8 mouse cellular contexts compared by ENCODE assay signal in the genomic region with DNA sequence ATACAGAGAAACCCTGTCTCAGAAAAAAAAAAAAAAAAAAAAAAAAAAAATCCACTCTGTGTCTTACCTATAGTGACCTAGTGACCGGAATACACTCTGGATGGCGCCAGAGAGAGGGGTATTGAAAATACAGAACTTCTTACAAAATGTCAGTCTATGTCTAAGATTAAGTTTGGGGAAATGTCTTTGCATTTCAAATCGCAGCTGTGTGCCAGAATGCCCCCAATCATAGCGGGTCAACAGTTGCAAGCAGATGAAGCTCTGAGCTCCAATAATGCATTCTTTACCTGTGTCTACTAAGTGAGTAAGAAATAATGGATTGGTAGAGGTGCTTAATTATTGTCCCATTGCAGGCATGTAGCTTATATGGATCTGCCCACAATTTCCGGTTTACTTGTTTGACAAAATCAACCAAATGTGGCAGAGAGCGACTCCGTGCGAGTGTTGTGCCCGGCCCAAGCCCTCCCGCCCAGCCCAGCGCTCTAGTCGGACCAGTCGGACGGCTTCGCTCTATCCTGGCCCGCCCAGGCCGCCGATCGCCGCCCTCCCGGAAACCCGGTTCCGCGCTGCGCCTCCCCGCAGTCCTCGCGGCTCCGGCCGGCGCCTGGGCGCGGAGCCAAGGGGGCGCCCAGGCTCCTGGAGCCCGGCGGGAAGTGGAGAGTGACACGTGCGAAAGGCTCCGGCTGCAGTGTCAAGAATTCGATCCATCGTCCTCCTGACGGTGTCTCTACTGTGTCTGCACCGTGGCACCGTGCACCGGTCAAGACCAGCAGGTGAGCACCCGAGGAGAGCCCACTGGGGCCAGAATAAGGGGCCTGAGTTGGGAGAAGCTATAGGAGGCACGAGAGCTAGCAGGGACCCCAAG. TPM values are rescaled to one million over a fixed set of nuclear protein-coding genes. Genes with fewer than 3 reads are reported as not detected.
DNase-seq lines count a peak whose midpoint lies in the region; ATAC-seq and TF ChIP-seq lines count a peak whose summit lies in the region.

TSS of gene Psd4 (plus strand) at position 551 of the 865 bp plus-strand sequence.

- peak within 1 kb of the TSS; percentile 76 for H3K4me2 ChIP-seq in hindbrain, postnatal 0 days (ENCODE audit: low read depth, low read length)
- peak within 1 kb of the TSS; percentile 77 for H3K4me2 ChIP-seq in liver, embryonic 11.5 days
- H3K4me2 ChIP-seq in midbrain, postnatal 0 days (ENCODE audit: low read depth, low read length, poor library complexity, severe bottlenecking): peak within 1 kb of the TSS; percentile 79
- H3K4me2 ChIP-seq in stomach, embryonic 16.5 days (ENCODE audit: low read depth, low read length): peak within 1 kb of the TSS; percentile 75

- peak within 1 kb of the TSS; percentile 37 for H3K9ac ChIP-seq in hindbrain, postnatal 0 days (replicated peaks; ENCODE audit: low read length)
- H3K9ac ChIP-seq in liver, embryonic 11.5 days (ENCODE audit: low read depth, low read length): peak within 1 kb of the TSS; percentile 66
- H3K9ac ChIP-seq in midbrain, postnatal 0 days (replicated peaks; ENCODE audit: low read length, poor library complexity, severe bottlenecking): peak within 1 kb of the TSS; percentile 40
- H3K9ac ChIP-seq in stomach, embryonic 16.5 days (ENCODE audit: low read length): peak within 1 kb of the TSS; percentile 73

- H3K9me3 ChIP-seq in hindbrain, postnatal 0 days (ENCODE audit: low read length): no peaks in the 10 kb centered on the region
- H3K9me3 ChIP-seq in liver, embryonic 11.5 days (ENCODE audit: control insufficient read depth, low read length): no peaks in the 10 kb centered on the region
- H3K9me3 ChIP-seq in midbrain, postnatal 0 days (ENCODE audit: low read length): no peaks in the 10 kb centered on the region
- H3K9me3 ChIP-seq in stomach, embryonic 16.5 days (replicated peaks; ENCODE audit: control insufficient read depth, low read length): no peaks in the 10 kb centered on the region

- ATAC-seq in hindbrain, postnatal 0 days: peak; percentile 86
- peak; percentile 94 for ATAC-seq in liver, embryonic 11.5 days (replicated peaks; ENCODE audit: low FRiP score)
- ATAC-seq in midbrain, postnatal 0 days (ENCODE audit: low FRiP score): peak; percentile 82
- peak; percentile 98 for ATAC-seq in stomach, embryonic 16.5 days (ENCODE audit: insufficient read depth, low FRiP score)

- intact Hi-C loops in gastrocnemius, adult 2 months (cut with DNase I): no loop called here

- peak within 1 kb of the TSS; percentile 61 for H3K4me3 ChIP-seq in bone marrow macrophage, adult 2 months (ENCODE audit: insufficient read depth, low read length)
- H3K4me3 ChIP-seq in gastrocnemius, adult 2 months: peak within 1 kb of the TSS; percentile 65
- peak within 1 kb of the TSS; percentile 45 for H3K4me3 ChIP-seq in hindbrain, postnatal 0 days (ENCODE audit: low read length)
- peak within 1 kb of the TSS; percentile 52 for H3K4me3 ChIP-seq in liver, embryonic 11.5 days (ENCODE audit: low read depth, low read length)
- peak within 1 kb of the TSS; percentile 42 for H3K4me3 ChIP-seq in midbrain, postnatal 0 days (ENCODE audit: low read depth, low read length)
- H3K4me3 ChIP-seq in stomach, embryonic 16.5 days (replicated peaks; ENCODE audit: low read length): peak within 1 kb of the TSS; percentile 48

- H3K27ac ChIP-seq in bone marrow macrophage, adult 2 months (ENCODE audit: insufficient read depth, low read depth, low read length): peak within 1 kb of the TSS; percentile 52
- H3K27ac ChIP-seq in gastrocnemius, adult 2 months: no peak within 1 kb of the TSS
- no peak within 1 kb of the TSS for H3K27ac ChIP-seq in hindbrain, postnatal 0 days
- peak within 1 kb of the TSS; percentile 19; the same call in 1 of the 2 replicates for H3K27ac ChIP-seq in liver, embryonic 11.5 days (ENCODE audit: low read depth, low read length)
- no peak within 1 kb of the TSS for H3K27ac ChIP-seq in midbrain, postnatal 0 days (ENCODE audit: low read depth, low read length)
- H3K27ac ChIP-seq in stomach, embryonic 16.5 days (ENCODE audit: low read length): peak within 1 kb of the TSS; percentile 75

- no peaks in the 10 kb centered on the region for H3K36me3 ChIP-seq in hindbrain, postnatal 0 days (ENCODE audit: insufficient read depth, low read length)
- no peaks in the 10 kb centered on the region for H3K36me3 ChIP-seq in liver, embryonic 11.5 days (ENCODE audit: control insufficient read depth, insufficient read depth, low read length)
- H3K36me3 ChIP-seq in midbrain, postnatal 0 days (ENCODE audit: insufficient read depth, low read length): no peaks in the 10 kb centered on the region
- H3K36me3 ChIP-seq in stomach, embryonic 16.5 days (ENCODE audit: control insufficient read depth, insufficient read depth, low read length): no peaks in the 10 kb centered on the region

- DNase-seq in cerebellum, postnatal 10 days: peak; percentile 52 to 63
- DNase-seq in cerebellum, adult 9-10 months: no peak
- DNase-seq in gastrocnemius, adult 2 months: peak; percentile 63
- DNase-seq in hindbrain, postnatal 0 days (ENCODE audit: low spot score): peak; percentile 64
- peak; percentile 68 for DNase-seq in liver, embryonic 11.5 days (ENCODE audit: low spot score)
- DNase-seq in midbrain, postnatal 0 days (ENCODE audit: low spot score): peak; percentile 50

- TF ChIP-seq CTCF in bone marrow macrophage, adult 2 months (IDR thresholded peaks at IDR 0.05; ENCODE audit: low read depth, low read length): no peak
- no peak for TF ChIP-seq CTCF in gastrocnemius, adult 2 months (IDR thresholded peaks at IDR 0.05)
- TF ChIP-seq CTCF in hindbrain, postnatal 0 days (IDR thresholded peaks at IDR 0.05; ENCODE audit: low read depth): peak; percentile 22; the same call in 1 of the 2 replicates
- TF ChIP-seq CTCF in midbrain, postnatal 0 days (IDR thresholded peaks at IDR 0.05): peak; percentile 48

- TF ChIP-seq POLR2A in bone marrow macrophage, adult 2 months (IDR thresholded peaks at IDR 0.05; ENCODE audit: borderline replicate concordance, low read depth, low read length): 0 out of 2 replicates have a peak, but pooled peaks have one; percentile 26

- H3K27me3 ChIP-seq in hindbrain, postnatal 0 days (ENCODE audit: insufficient read depth, low read length): no peaks in the 10 kb centered on the region
- no peaks in the 10 kb centered on the region for H3K27me3 ChIP-seq in liver, embryonic 11.5 days (replicated peaks; ENCODE audit: control insufficient read depth, insufficient read depth, low read length)
- H3K27me3 ChIP-seq in midbrain, postnatal 0 days (ENCODE audit: insufficient read depth, low read length): no peaks in the 10 kb centered on the region
- H3K27me3 ChIP-seq in stomach, embryonic 16.5 days (ENCODE audit: control insufficient read depth, insufficient read depth, low read length): no peaks in the 10 kb centered on the region

- H3K4me1 ChIP-seq in bone marrow macrophage, adult 2 months (ENCODE audit: control insufficient read depth, insufficient read depth, low read length): peaks cover 20% of the 10 kb centered on the region
- peaks cover 8% of the 10 kb centered on the region; the same call in 1 of the 2 replicates for H3K4me1 ChIP-seq in hindbrain, postnatal 0 days (ENCODE audit: insufficient read depth, low read length)
- 0 out of 2 replicates have a peak, but pooled peaks cover 2% of the 10 kb centered on the region for H3K4me1 ChIP-seq in liver, embryonic 11.5 days (replicated peaks; ENCODE audit: control insufficient read depth, insufficient read depth, low read length)
- H3K4me1 ChIP-seq in midbrain, postnatal 0 days (ENCODE audit: insufficient read depth, low read length): no peaks in the 10 kb centered on the region
- H3K4me1 ChIP-seq in stomach, embryonic 16.5 days (ENCODE audit: control insufficient read depth, insufficient read depth, low read length): peaks cover 5% of the 10 kb centered on the region

- 4% methylated on average over 46 of the region's 47 CpGs for WGBS in hindbrain, postnatal 0 days
- WGBS in liver, embryonic 11.5 days: 3% methylated on average over 47 of the region's 47 CpGs
- WGBS in midbrain, postnatal 0 days: 4% methylated on average over 40 of the region's 47 CpGs
- WGBS in stomach, embryonic 16.5 days: 3% methylated on average over 47 of the region's 47 CpGs

RNA-seq across cellular contexts. Expression of gene Psd4, which starts in this region (rescaled TPM):
- 39.8 and 44.5 TPM in 2 replicates for polyA plus RNA-seq in bone marrow macrophage, adult 2 months (2012; ENCODE audit: insufficient read depth, insufficient read length, missing spikeins)
- total RNA-seq in gastrocnemius, adult 2 months (2021): under 1 TPM; 0.20 to 0.36 TPM
- total RNA-seq in hindbrain, postnatal 0 days (2014; rRNA removed): 1.3 and 7.0 TPM in 2 replicates
- 0.71 and 1.2 TPM in 2 replicates for polyA plus RNA-seq in hindbrain, postnatal 0 days (2015; fragmentation: Nextera tagmentation; extraction: Ambion mirVana)
- polyA plus RNA-seq in liver, embryonic 11.5 days (2014; fragmentation: Nextera tagmentation; extraction: Ambion mirVana): 13.1 and 17.3 TPM in 2 replicates
- 0.19 and 2.1 TPM in 2 replicates for total RNA-seq in midbrain, postnatal 0 days (2014; rRNA removed)
- polyA plus RNA-seq in midbrain, postnatal 0 days (2015; fragmentation: Nextera tagmentation; extraction: Ambion mirVana): 0.36 and 0.55 TPM in 2 replicates
- polyA plus RNA-seq in stomach, embryonic 16.5 days (2015; fragmentation: Nextera tagmentation; extraction: Ambion mirVana): 9.4 and 10.2 TPM in 2 replicates

Comparison
In these comparisons a context has a peak if more than half of its experiments do, and no peak if none do; other contexts are left out.
1. Peak in DNase-seq and H3K4me3 ChIP-seq in gastrocnemius, adult 2 months; RNA of the gene not detected or under 1 TPM.
2. H3K27ac ChIP-seq: peak in bone marrow macrophage, adult 2 months (single experiment), liver, embryonic 11.5 days (single experiment) and stomach, embryonic 16.5 days (single experiment); none in gastrocnemius, adult 2 months (single experiment), hindbrain, postnatal 0 days (single experiment) and midbrain, postnatal 0 days (single experiment).
3. CTCF ChIP-seq: peak in hindbrain, postnatal 0 days (single experiment) and midbrain, postnatal 0 days (single experiment); none in bone marrow macrophage, adult 2 months (single experiment) and gastrocnemius, adult 2 months (single experiment).
4. Peak in every context shown above with its lines, with median percentiles within 50 percentile points of each other: H3K4me3 ChIP-seq, ATAC-seq, H3K4me2 ChIP-seq and H3K9ac ChIP-seq.